Mouse (Mus musculus): ENCODE results near the gene 1700056E22Rik. TPM values are rescaled to one million over a fixed set of nuclear protein-coding genes. Genes with fewer than 3 reads are reported as not detected.
A peak's percentile ranks its signal among the peaks of the same experiment; 100 is the strongest.

1700056E22Rik gene
- polyA plus RNA-seq, 1 experiment from 2014 or later, result 2.5 TPM

GRCm38 (mm10) chr1:184032682-184033389, 1.3 kb downstream of the 1700056E22Rik start:
- Histone ChIP-seq H3K4me2 (peak overlapping the region; percentile 85), H3K36me3 (replicated peaks) (peaks cover 11% of the 10 kb centered on the region), H3K27ac (peak overlapping the region; percentile 97), H3K9me3 (no peaks in the 10 kb centered on the region), H3K4me3 (replicated peaks) (peak overlapping the region; percentile 69), H3K4me1 (peaks cover 34% of the 10 kb centered on the region), H3K9ac (peak overlapping the region; percentile 85), H3K27me3 (no peaks in the 10 kb centered on the region)
- WGBS, result 20% methylated on average over 19 of the region's 19 CpGs
- ATAC-seq (ENCODE audit: low FRiP score), result no peak

GRCm38 (mm10) chr1:184030070-184030802, 3.9 kb downstream of the 1700056E22Rik start:
- H3K27ac ChIP-seq, result no peak overlapping the region
- no peak overlapping the region for H3K4me2 ChIP-seq
- H3K27me3 ChIP-seq, result no peaks in the 10 kb centered on the region
- no peak for ATAC-seq (ENCODE audit: low FRiP score)
- WGBS, result 92% methylated on average over 8 of the region's 8 CpGs
- no peak overlapping the region for H3K4me3 ChIP-seq (replicated peaks)
- no peaks in the 10 kb centered on the region for H3K9me3 ChIP-seq
- H3K4me1 ChIP-seq, result peaks cover 13% of the 10 kb centered on the region
- no peaks in the 10 kb centered on the region for H3K36me3 ChIP-seq (replicated peaks)
- no peak overlapping the region for H3K9ac ChIP-seq

- H3K4me1 ChIP-seq, result no peaks in the 10 kb centered on the region; the same call in 1 of the 2 replicates
- no peak overlapping the region for H3K4me2 ChIP-seq
- no peak overlapping the region for H3K27ac ChIP-seq
- WGBS, result 94% methylated on average over 3 of the region's 3 CpGs
- no peak for ATAC-seq (ENCODE audit: low FRiP score)
- H3K9me3 ChIP-seq, result no peaks in the 10 kb centered on the region
- no peaks in the 10 kb centered on the region for H3K36me3 ChIP-seq (replicated peaks)
- H3K27me3 ChIP-seq, result no peaks in the 10 kb centered on the region
- no peak overlapping the region for H3K4me3 ChIP-seq (replicated peaks)
- H3K9ac ChIP-seq, result no peak overlapping the region
Measured at GRCm38 (mm10) chr1:184027039-184027438, 7.1 kb downstream of the 1700056E22Rik start.

GRCm38 (mm10) chr1:184025079-184025478, 9.0 kb downstream of the 1700056E22Rik start:
- no peak overlapping the region for H3K4me3 ChIP-seq (replicated peaks)
- H3K27me3 ChIP-seq, result no peaks in the 10 kb centered on the region
- no peaks in the 10 kb centered on the region; the same call in 1 of the 2 replicates for H3K4me1 ChIP-seq
- H3K27ac ChIP-seq, result no peak overlapping the region
- ATAC-seq (ENCODE audit: low FRiP score), result no peak
- no peaks in the 10 kb centered on the region for H3K9me3 ChIP-seq
- WGBS, result 94% methylated on average over 5 of the region's 5 CpGs
- H3K36me3 ChIP-seq (replicated peaks), result no peaks in the 10 kb centered on the region
- H3K4me2 ChIP-seq, result no peak overlapping the region
- H3K9ac ChIP-seq, result no peak overlapping the region

- Histone ChIP-seq H3K27ac (no peak overlapping the region), H3K9me3 (no peaks in the 10 kb centered on the region), H3K36me3 (replicated peaks) (no peaks in the 10 kb centered on the region), H3K4me3 (replicated peaks) (no peak overlapping the region), H3K27me3 (no peaks in the 10 kb centered on the region), H3K4me1 (no peaks in the 10 kb centered on the region; the same call in 1 of the 2 replicates), H3K4me2 (no peak overlapping the region), H3K9ac (no peak overlapping the region)
- ATAC-seq (ENCODE audit: low FRiP score), result no peak
- 92% methylated on average over 2 of the region's 2 CpGs for WGBS
Measured at GRCm38 (mm10) chr1:184024631-184025030, 9.5 kb downstream of the 1700056E22Rik start.

GRCm38 (mm10) chr1:184023971-184024370, 10.1 kb downstream of the 1700056E22Rik start:
- WGBS, result 48% methylated on average over 2 of the region's 2 CpGs
- no peak overlapping the region for H3K4me3 ChIP-seq (replicated peaks)
- no peak overlapping the region for H3K27ac ChIP-seq
- H3K36me3 ChIP-seq (replicated peaks), result no peaks in the 10 kb centered on the region
- no peak overlapping the region for H3K9ac ChIP-seq
- H3K9me3 ChIP-seq, result no peaks in the 10 kb centered on the region
- no peak for ATAC-seq (ENCODE audit: low FRiP score)
- no peaks in the 10 kb centered on the region for H3K27me3 ChIP-seq
- no peak overlapping the region for H3K4me2 ChIP-seq
- H3K4me1 ChIP-seq, result no peaks in the 10 kb centered on the region; the same call in 1 of the 2 replicates

- 59% methylated on average over 6 of the region's 6 CpGs for WGBS
- no peak overlapping the region for H3K4me3 ChIP-seq (replicated peaks)
- no peak overlapping the region for H3K9ac ChIP-seq
- no peak overlapping the region for H3K27ac ChIP-seq
- H3K36me3 ChIP-seq (replicated peaks), result no peaks in the 10 kb centered on the region
- H3K4me1 ChIP-seq, result no peaks in the 10 kb centered on the region; the same call in 1 of the 2 replicates
- no peak overlapping the region for H3K4me2 ChIP-seq
- ATAC-seq (ENCODE audit: low FRiP score), result no peak
- H3K9me3 ChIP-seq, result no peaks in the 10 kb centered on the region
- no peaks in the 10 kb centered on the region for H3K27me3 ChIP-seq
Measured at GRCm38 (mm10) chr1:184019722-184020107, 14.4 kb downstream of the 1700056E22Rik start.

GRCm38 (mm10) chr1:184019042-184019721, 14.9 kb downstream of the 1700056E22Rik start:
- no peak overlapping the region for H3K4me3 ChIP-seq (replicated peaks)
- no peaks in the 10 kb centered on the region; the same call in 1 of the 2 replicates for H3K4me1 ChIP-seq
- no peaks in the 10 kb centered on the region for H3K27me3 ChIP-seq
- H3K4me2 ChIP-seq, result no peak overlapping the region
- H3K9ac ChIP-seq, result no peak overlapping the region
- no peaks in the 10 kb centered on the region for H3K9me3 ChIP-seq
- no peak for ATAC-seq (ENCODE audit: low FRiP score)
- no peak overlapping the region for H3K27ac ChIP-seq
- WGBS, result 59% methylated on average over 6 of the region's 6 CpGs
- no peaks in the 10 kb centered on the region for H3K36me3 ChIP-seq (replicated peaks)

GRCm38 (mm10) chr1:184017606-184018005, 16.5 kb downstream of the 1700056E22Rik start:
- Histone ChIP-seq H3K27me3 (no peaks in the 10 kb centered on the region), H3K4me1 (no peaks in the 10 kb centered on the region), H3K9ac (no peak overlapping the region), H3K27ac (no peak overlapping the region), H3K4me3 (replicated peaks) (no peak overlapping the region), H3K4me2 (no peak overlapping the region), H3K9me3 (no peaks in the 10 kb centered on the region), H3K36me3 (replicated peaks) (no peaks in the 10 kb centered on the region)
- ATAC-seq (ENCODE audit: low FRiP score), result no peak
- 95% methylated on average over 2 of the region's 2 CpGs for WGBS

- no peaks in the 10 kb centered on the region for H3K36me3 ChIP-seq (replicated peaks)
- H3K4me3 ChIP-seq (replicated peaks), result no peak overlapping the region
- H3K9ac ChIP-seq, result no peak overlapping the region
- no peaks in the 10 kb centered on the region for H3K9me3 ChIP-seq
- H3K4me2 ChIP-seq, result no peak overlapping the region
- no peak overlapping the region for H3K27ac ChIP-seq
- no peaks in the 10 kb centered on the region for H3K4me1 ChIP-seq
- no peak for ATAC-seq (ENCODE audit: low FRiP score)
- WGBS, result 75% methylated on average over 10 of the region's 10 CpGs
- H3K27me3 ChIP-seq, result no peaks in the 10 kb centered on the region
Measured at GRCm38 (mm10) chr1:184015995-184016730, 17.9 kb downstream of the 1700056E22Rik start.

- no peaks in the 10 kb centered on the region for H3K27me3 ChIP-seq
- no peaks in the 10 kb centered on the region for H3K36me3 ChIP-seq (replicated peaks)
- no peaks in the 10 kb centered on the region for H3K9me3 ChIP-seq
- no peak overlapping the region for H3K9ac ChIP-seq
- no peak overlapping the region for H3K27ac ChIP-seq
- H3K4me3 ChIP-seq (replicated peaks), result no peak overlapping the region
- WGBS, result 83% methylated on average over 3 of the region's 3 CpGs
- no peak overlapping the region for H3K4me2 ChIP-seq
- no peak for ATAC-seq (ENCODE audit: low FRiP score)
- H3K4me1 ChIP-seq, result no peaks in the 10 kb centered on the region
Measured at GRCm38 (mm10) chr1:184014091-184014490, 20.0 kb downstream of the 1700056E22Rik start.

GRCm38 (mm10) chr1:184013106-184013505, 21.0 kb downstream of the 1700056E22Rik start, which contains the start of gene Dusp10:
TSS of gene Dusp10 (plus strand) at chr1:184013302.
- H3K9me3 ChIP-seq, result no peaks in the 10 kb centered on the region
- H3K4me3 ChIP-seq (replicated peaks), result no peak within 1 kb of the TSS
- H3K4me2 ChIP-seq, result no peak within 1 kb of the TSS
- no peaks in the 10 kb centered on the region for H3K36me3 ChIP-seq (replicated peaks)
- 84% methylated on average over 4 of the region's 4 CpGs for WGBS
- no peak within 1 kb of the TSS for H3K9ac ChIP-seq
- H3K4me1 ChIP-seq, result no peaks in the 10 kb centered on the region
- no peaks in the 10 kb centered on the region for H3K27me3 ChIP-seq
- ATAC-seq (ENCODE audit: low FRiP score), result no peak
- H3K27ac ChIP-seq, result no peak within 1 kb of the TSS

Measured in forebrain, embryonic 12.5 days (tissue).